Mouse (Mus musculus): ENCODE measurements around the gene Tgfbr3.
"Not testable (repeated sequence)": the region's sequence is repeated elsewhere in the genome, so short reads cannot be mapped to it uniquely, and the experiment has no call there.

Gene Tgfbr3

GRCm38 (mm10) chr5:107236975-107237374 is 52.5 kb downstream of the Tgfbr3 start:
- no peak for DNase-seq

GRCm38 (mm10) chr5:107236039-107236438 is 53.4 kb downstream of the Tgfbr3 start:
- DNase-seq, result no peak

GRCm38 (mm10) chr5:107233366-107234354 is 55.8 kb downstream of the Tgfbr3 start:
- peak; percentile 55 for DNase-seq

- DNase-seq, result no peak
These were observed 59.2 kb downstream of the Tgfbr3 start for GRCm38 (mm10) chr5:107230189-107230588.

- DNase-seq, result no peak
These were observed 60.4 kb downstream of the Tgfbr3 start for GRCm38 (mm10) chr5:107229037-107229436.

GRCm38 (mm10) chr5:107227580-107227979 is 61.8 kb downstream of the Tgfbr3 start:
- DNase-seq, result no peak

- DNase-seq, result no peak
These were observed 64.5 kb downstream of the Tgfbr3 start for GRCm38 (mm10) chr5:107224820-107225417.

- DNase-seq, result no peak
These were observed 65.3 kb downstream of the Tgfbr3 start for GRCm38 (mm10) chr5:107224151-107224550.

GRCm38 (mm10) chr5:107223483-107223882 is 65.9 kb downstream of the Tgfbr3 start:
- not testable (repeated sequence) for DNase-seq

- DNase-seq, result peak; percentile 24
These were observed 66.4 kb downstream of the Tgfbr3 start for GRCm38 (mm10) chr5:107223029-107223428.

GRCm38 (mm10) chr5:107222670-107223005 is 66.8 kb downstream of the Tgfbr3 start:
- no peak for DNase-seq

GRCm38 (mm10) chr5:107221892-107222669 is 67.3 kb downstream of the Tgfbr3 start:
- DNase-seq, result peak; percentile 83

GRCm38 (mm10) chr5:107220936-107221335 is 68.5 kb downstream of the Tgfbr3 start:
- DNase-seq, result no peak

- DNase-seq, result no peak
These were observed 69.5 kb downstream of the Tgfbr3 start for GRCm38 (mm10) chr5:107219883-107220282.

- no peak for DNase-seq
These were observed 70.1 kb downstream of the Tgfbr3 start for GRCm38 (mm10) chr5:107219318-107219717.

- DNase-seq, result no peak
These were observed 70.8 kb downstream of the Tgfbr3 start for GRCm38 (mm10) chr5:107218594-107218993.

GRCm38 (mm10) chr5:107217139-107217538 is 72.3 kb downstream of the Tgfbr3 start:
- no peak for DNase-seq

- DNase-seq, result peak; percentile 28
These were observed 75.9 kb downstream of the Tgfbr3 start for GRCm38 (mm10) chr5:107213373-107214132.

GRCm38 (mm10) chr5:107211830-107212370 is 77.5 kb downstream of the Tgfbr3 start:
- DNase-seq, result no peak

GRCm38 (mm10) chr5:107210040-107210439 is 79.4 kb downstream of the Tgfbr3 start:
- no peak for DNase-seq

- no peak for DNase-seq
These were observed 81.5 kb downstream of the Tgfbr3 start for GRCm38 (mm10) chr5:107207911-107208310.

GRCm38 (mm10) chr5:107204306-107204705 is 85.1 kb downstream of the Tgfbr3 start:
- DNase-seq, result no peak
